Mouse (Mus musculus) midbrain, embryonic 16.5 days (tissue): ENCODE measurements around the gene Rin2. TPM values are rescaled to one million over a fixed set of nuclear protein-coding genes. Genes with fewer than 3 reads are reported as not detected.
A peak's percentile ranks its signal among the peaks of the same experiment; 100 is the strongest.
"Not testable (repeated sequence)": the region's sequence is repeated elsewhere in the genome, so short reads cannot be mapped to it uniquely, and the experiment has no call there.

Source experiments
- ATAC-seq: fragments of 200-750 bp; cut with Nextera tagmentation; 2 replicates; pipeline ENCODE4 v1.8.0; 2017; ENCODE audit warnings: moderate TSS enrichment
- H3K27ac ChIP-seq: fragments of 300-500 bp; sonication (generic); 2 replicates; pipeline ENCODE4 v1.5.1; 2014; ENCODE audit warnings: mild to moderate bottlenecking, low read length, mixed read lengths
- H3K27me3 ChIP-seq: fragments of 300-500 bp; sonication (generic); 2 replicates; pipeline ENCODE4 v1.6.1; 2014; ENCODE audit warnings: low read depth, low read length, mixed read lengths; ENCODE audit not compliant: control insufficient read depth, insufficient read depth
- H3K36me3 ChIP-seq: fragments of 300-500 bp; sonication (generic); 2 replicates; pipeline ENCODE4 v1.6.1; 2014; ENCODE audit warnings: mild to moderate bottlenecking, low read length, moderate library complexity, mixed read lengths; ENCODE audit not compliant: control insufficient read depth, insufficient read depth
- H3K4me1 ChIP-seq: fragments of 300-500 bp; sonication (generic); 2 replicates; pipeline ENCODE4 v1.6.1; 2014; ENCODE audit warnings: mild to moderate bottlenecking, low read length, mixed read lengths; ENCODE audit not compliant: control insufficient read depth, insufficient read depth
- H3K4me2 ChIP-seq: fragments of 300-500 bp; sonication (generic); 2 replicates; pipeline ENCODE4 v1.6.1; 2014; ENCODE audit warnings: mild to moderate bottlenecking, low read length, mixed read lengths
- H3K4me3 ChIP-seq: fragments of 300-500 bp; sonication (generic); 2 replicates; pipeline ENCODE4 v1.5.1; 2014; ENCODE audit warnings: low read depth, mild to moderate bottlenecking, low read length, moderate library complexity, mixed read lengths
- H3K9ac ChIP-seq: fragments of 300-500 bp; sonication (generic); 2 replicates; pipeline ENCODE4 v1.6.1; 2014; ENCODE audit warnings: low read depth, low read length, mixed read lengths
- H3K9me3 ChIP-seq: fragments of 300-500 bp; sonication (generic); replicated peaks from 2 replicates; pipeline ENCODE4 v1.6.1; 2014; ENCODE audit warnings: mild to moderate bottlenecking, low read length, mixed read lengths; ENCODE audit not compliant: control insufficient read depth, poor library complexity, severe bottlenecking
- WGBS: fragments of 180-500 bp; shearing (Covaris S2); extraction: QIAGEN DNeasy Blood & Tissue Kit; methylation state at CpG from one replicate; pipeline ENCODE4 v1.1.7; 2014; 5-methylcytosine and 5-hydroxymethylcytosine counted together
- polyA plus RNA-seq: library from polyadenylated mRNA; unstranded; fragments of >200 nt; fragmentation: Nextera tagmentation; extraction: Ambion mirVana; gene quantifications from 2 replicates; pipeline ENCODE4 v1.2.1, GENCODE M21; 2015

Gene Rin2
- polyA plus RNA-seq, 1 experiment from 2014 or later: 17.0 TPM

DNA sequence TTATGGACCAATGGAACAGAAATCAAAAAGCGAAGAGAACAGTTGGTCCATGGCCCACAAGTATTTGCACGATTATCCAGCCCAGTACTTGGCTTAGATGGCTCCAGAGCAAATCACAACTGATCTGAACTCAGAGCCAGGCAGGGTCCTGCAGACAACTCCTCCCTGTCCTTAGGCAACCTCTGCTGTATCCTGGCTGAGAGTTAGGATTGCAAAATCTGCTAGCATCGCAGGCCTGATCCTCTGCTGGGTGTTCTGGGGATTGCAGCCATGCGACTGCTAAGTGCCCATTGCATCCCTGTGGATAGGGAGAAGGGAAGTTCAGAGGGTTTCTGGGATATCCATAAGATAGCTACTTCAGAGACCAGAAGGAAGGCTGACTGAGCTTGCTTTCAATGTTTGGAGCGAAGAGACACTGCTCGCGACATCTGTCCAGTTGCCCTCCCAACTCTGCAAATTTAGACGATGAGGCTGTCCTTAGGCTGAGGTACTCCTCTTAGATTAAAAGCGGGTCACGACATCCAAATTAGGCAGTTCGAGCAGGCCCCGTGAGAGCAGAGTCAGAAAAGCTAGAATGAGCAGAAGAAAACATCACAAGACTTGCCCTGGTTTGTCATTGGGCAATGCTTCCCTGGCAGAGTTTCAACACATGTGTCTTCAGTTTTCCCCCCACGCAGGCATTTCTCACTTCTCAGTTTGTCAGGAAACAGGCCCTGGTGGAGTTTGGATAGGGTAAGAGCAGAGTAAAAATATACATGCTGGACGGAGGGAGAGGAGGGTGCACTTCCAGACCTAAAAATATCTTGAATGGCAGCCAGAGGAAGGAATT, 213.1 kb downstream of the Rin2 start:
- H3K27me3 ChIP-seq: no peaks in the 10 kb centered on the region
- H3K4me1 ChIP-seq: no peaks in the 10 kb centered on the region
- no peak overlapping the region for H3K9ac ChIP-seq
- H3K4me3 ChIP-seq: no peak overlapping the region
- H3K9me3 ChIP-seq: no peaks in the 10 kb centered on the region
- ATAC-seq: no peak
- no peak overlapping the region for H3K4me2 ChIP-seq
- 68% methylated on average over 14 of the region's 14 CpGs for WGBS
- no peak overlapping the region for H3K27ac ChIP-seq
- H3K36me3 ChIP-seq: peaks cover 6% of the 10 kb centered on the region; the same call in 1 of the 2 replicates

DNA sequence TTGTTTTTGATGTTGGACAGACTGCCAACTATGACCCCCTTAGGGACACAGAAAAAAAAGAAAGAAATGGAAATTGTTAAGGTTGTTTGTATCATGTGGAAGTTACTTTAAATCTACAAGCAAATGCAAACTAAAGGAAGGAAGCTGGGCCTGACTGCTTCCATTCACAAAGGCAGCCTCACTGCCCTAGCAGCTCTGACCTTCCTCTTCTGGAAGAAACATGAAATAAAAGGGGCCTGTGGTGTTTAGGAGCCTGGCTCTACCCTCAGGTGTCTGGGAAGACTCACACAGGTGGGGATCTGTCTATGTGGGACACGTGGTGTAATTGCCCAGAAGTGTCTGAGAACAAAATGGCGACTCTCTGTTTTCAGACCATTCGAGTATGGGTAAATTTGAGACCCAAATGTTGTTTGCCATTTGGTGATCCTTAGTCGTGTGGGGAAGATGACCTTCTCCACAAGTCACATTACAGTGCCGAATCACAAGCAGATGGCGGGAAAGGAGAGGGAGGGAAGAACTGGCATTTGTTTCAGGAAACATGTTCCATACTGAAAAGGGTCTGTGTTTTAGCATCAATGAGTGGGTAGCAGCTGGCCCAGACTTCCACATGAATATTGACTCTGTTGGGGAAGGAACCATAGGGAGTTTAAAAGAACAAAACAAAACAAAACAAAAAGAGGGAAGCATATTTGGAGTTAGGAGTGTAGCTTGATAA, 213.9 kb downstream of the Rin2 start:
- Histone ChIP-seq H3K4me1 (no peaks in the 10 kb centered on the region), H3K27me3 (no peaks in the 10 kb centered on the region), H3K9ac (no peak overlapping the region), H3K36me3 (peaks cover 6% of the 10 kb centered on the region; the same call in 1 of the 2 replicates), H3K9me3 (no peaks in the 10 kb centered on the region), H3K27ac (no peak overlapping the region), H3K4me3 (no peak overlapping the region), H3K4me2 (no peak overlapping the region)
- ATAC-seq: no peak
- 70% methylated on average over 6 of the region's 6 CpGs for WGBS

DNA sequence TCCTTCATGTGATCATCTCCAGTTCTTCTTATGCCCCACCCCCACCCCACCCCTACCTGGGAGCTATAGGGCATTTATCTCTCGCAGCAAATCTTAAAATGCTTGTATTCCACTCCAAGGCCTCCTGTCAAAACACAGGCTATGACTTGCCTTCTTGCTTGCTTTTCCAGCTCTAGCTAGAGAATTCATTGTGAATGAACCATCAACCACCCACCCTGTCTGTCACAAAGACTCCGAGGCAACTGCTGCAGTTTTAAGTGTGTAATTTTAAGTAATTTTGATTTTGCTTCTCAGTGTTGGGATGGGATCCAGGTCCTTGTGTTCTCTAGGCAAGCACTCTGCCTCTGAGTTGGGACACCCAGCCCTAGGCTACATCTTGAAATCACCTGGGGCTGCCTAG, 215.6 kb downstream of the Rin2 start:
- Histone ChIP-seq H3K4me3 (no peak overlapping the region), H3K9ac (no peak overlapping the region), H3K27ac (no peak overlapping the region), H3K36me3 (peaks cover 5% of the 10 kb centered on the region; the same call in 1 of the 2 replicates), H3K27me3 (no peaks in the 10 kb centered on the region), H3K4me1 (no peaks in the 10 kb centered on the region), H3K4me2 (no peak overlapping the region), H3K9me3 (no peaks in the 10 kb centered on the region)
- WGBS: 93% methylated on average over 2 of the region's 2 CpGs
- no peak for ATAC-seq

DNA sequence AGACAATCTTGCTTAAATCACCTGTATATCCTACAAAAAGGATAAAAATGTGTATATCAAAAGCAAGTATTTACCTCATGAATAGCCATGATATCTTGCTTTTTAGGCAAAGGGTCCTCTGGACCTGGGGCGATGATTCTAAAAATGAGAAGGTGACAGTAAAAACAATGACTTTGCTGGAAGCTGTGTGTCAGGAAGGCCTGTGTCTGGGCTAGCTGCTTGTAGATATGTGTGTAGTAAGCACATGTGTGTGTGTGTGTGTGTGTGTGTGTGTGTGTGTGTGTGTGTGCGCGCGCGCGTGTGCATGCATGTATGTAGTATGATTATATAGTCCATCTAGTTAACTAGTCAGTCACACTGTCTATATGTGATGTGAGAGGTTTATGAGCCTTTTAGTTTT, 218.7 kb downstream of the Rin2 start:
- Histone ChIP-seq H3K9me3 (no peaks in the 10 kb centered on the region), H3K4me3 (no peak overlapping the region), H3K27ac (no peak overlapping the region), H3K9ac (no peak overlapping the region), H3K27me3 (no peaks in the 10 kb centered on the region), H3K36me3 (no peaks in the 10 kb centered on the region), H3K4me1 (no peaks in the 10 kb centered on the region), H3K4me2 (no peak overlapping the region)
- WGBS: 100% methylated on average over 6 of the region's 6 CpGs
- no peak for ATAC-seq

DNA sequence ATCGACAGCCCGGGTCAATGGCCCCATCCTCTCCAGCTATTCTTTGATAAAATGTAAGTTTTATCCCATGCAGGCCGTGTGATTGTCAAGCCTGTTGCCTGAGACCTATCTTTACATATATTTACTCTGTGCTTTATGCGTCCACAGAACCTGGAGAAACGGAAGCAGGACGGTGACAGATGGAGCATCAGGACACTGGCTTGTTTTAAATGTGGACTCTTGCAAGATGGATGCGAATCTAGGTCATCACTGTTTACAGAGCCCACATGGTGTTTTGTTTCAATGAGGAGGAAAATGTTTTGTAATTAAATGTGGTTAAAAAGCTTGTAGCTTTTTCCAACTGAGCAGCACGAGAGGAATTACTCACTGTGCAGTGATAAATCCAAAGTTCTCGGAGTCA, 223.1 kb downstream of the Rin2 start:
- no peak for ATAC-seq
- H3K9ac ChIP-seq: no peak overlapping the region
- H3K4me1 ChIP-seq: no peaks in the 10 kb centered on the region
- no peaks in the 10 kb centered on the region for H3K9me3 ChIP-seq
- H3K27me3 ChIP-seq: no peaks in the 10 kb centered on the region
- no peak overlapping the region for H3K4me3 ChIP-seq
- H3K27ac ChIP-seq: no peak overlapping the region
- 81% methylated on average over 9 of the region's 9 CpGs for WGBS
- no peak overlapping the region for H3K4me2 ChIP-seq
- H3K36me3 ChIP-seq: no peaks in the 10 kb centered on the region

DNA sequence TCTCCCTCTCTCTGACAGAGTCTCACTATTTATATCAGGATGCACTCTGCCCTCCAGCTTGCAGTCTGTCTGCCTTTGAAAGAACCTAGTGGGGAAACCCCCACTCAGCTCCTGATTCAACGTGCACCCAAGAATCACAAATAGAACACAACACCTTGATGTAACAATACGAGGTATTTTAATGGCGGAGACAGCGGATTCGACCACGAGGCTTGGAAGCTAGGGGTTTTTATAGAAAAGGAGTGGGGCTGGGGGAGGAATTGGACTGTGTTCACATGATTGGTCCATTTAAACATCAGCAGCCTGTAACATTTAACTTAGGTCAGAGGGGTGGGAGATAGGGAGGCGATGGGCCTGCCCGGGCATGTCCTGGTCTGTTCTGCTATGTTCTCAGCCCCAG, 225.3 kb downstream of the Rin2 start:
- H3K4me1 ChIP-seq, ATAC-seq, H3K4me3 ChIP-seq, H3K9ac ChIP-seq, H3K27ac ChIP-seq, H3K9me3 ChIP-seq, H3K36me3 ChIP-seq, H3K4me2 ChIP-seq, H3K27me3 ChIP-seq: not testable (repeated sequence)
- WGBS: 77% methylated on average over 7 of the region's 8 CpGs

DNA sequence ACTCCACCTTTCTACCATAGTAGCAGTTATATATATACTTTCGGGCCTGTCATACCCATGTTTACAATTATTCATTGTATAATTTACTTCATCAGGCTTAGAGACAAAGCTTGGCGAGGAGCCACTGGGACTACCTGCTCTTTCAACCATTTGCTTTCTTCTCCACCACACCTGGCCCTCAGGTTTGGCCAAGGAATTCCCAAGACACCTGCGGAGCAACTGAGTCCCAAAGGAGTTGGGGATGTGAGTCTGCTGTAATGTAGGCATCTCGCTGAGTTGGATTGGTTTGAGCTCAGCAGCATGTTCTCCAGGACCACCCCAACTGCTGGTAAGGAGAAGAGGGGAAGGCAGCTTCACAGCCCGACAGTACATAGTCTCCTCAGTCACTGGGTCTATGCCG, 226.8 kb downstream of the Rin2 start, which contains the start of gene Naa20:
TSS of gene Naa20 (plus strand) at position 239 of the 400 bp plus-strand sequence.
- 88% methylated on average over 6 of the region's 6 CpGs for WGBS
- no peaks in the 10 kb centered on the region for H3K9me3 ChIP-seq

DNA sequence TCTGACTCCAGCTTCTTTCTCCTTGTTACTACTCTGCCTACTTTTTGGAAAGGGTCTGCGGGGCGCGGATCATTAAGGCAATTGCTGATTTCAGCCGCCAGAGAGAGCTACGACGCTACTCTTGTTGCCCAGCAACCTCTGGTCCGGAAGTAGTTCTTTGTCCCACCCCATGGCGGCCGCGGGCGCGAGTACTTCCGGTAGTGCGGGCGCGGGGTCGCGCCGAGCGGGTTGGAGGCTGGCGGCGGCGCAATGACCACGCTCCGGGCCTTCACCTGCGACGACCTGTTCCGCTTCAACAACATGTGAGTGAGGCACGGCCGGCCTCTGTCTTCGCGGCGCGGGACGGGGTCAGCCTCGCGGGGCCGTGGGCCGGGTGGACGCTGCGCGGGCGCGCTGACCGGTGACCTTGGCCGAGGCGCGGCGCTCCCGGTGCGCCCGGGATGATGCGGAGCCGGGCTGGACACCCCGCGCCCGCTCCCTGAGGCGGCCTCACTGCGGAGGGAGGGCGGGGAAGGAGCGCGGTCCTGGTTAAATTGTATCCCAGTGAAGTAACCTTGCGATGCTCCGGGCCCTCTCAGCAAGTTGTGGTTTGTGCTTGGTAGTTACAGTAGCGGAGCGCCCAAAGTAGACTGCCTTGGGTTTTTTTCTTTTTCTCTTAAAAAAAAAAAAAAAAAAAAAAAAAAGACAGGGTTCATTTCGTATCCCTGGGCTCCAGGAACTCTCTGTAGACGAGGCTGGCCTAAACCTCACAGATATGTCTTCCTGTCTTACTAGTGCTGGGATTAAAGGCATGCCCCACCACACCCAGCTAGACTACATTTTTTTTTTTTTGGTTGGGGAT, 228.3 kb downstream of the Rin2 start:
- WGBS: under 1% methylated on average over 66 of the region's 68 CpGs
- ATAC-seq: peak; percentile 98
- peak overlapping the region; percentile 78 for H3K27ac ChIP-seq

More for the DNA sequence above, 226.8 kb downstream of the Rin2 start, which contains the start of gene Naa20:
- 0 out of 2 replicates have a peak within 1 kb of the TSS, but pooled peaks have one; percentile 38 for H3K27ac ChIP-seq
- no peaks in the 10 kb centered on the region for H3K36me3 ChIP-seq
- H3K4me1 ChIP-seq: peaks cover 10% of the 10 kb centered on the region
- peak within 1 kb of the TSS; percentile 83 for H3K4me2 ChIP-seq
- H3K4me3 ChIP-seq: peak within 1 kb of the TSS; percentile 82
- no peak for ATAC-seq
- peak within 1 kb of the TSS; percentile 90 for H3K9ac ChIP-seq
- H3K27me3 ChIP-seq: no peaks in the 10 kb centered on the region

More for the DNA sequence above, 228.3 kb downstream of the Rin2 start:
- Histone ChIP-seq H3K9ac (peak overlapping the region; percentile 90), H3K36me3 (no peaks in the 10 kb centered on the region), H3K9me3 (no peaks in the 10 kb centered on the region), H3K4me2 (peak overlapping the region; percentile 83), H3K4me3 (peak overlapping the region; percentile 82), H3K4me1 (peaks cover 10% of the 10 kb centered on the region), H3K27me3 (no peaks in the 10 kb centered on the region)
